Mouse (Mus musculus) stomach, embryonic 16.5 days (tissue): ENCODE measurements around the gene Dhrs4. TPM values are rescaled to one million over a fixed set of nuclear protein-coding genes. Genes with fewer than 3 reads are reported as not detected.

ENCODE experiments used
- ATAC-seq: fragments of 200-750 bp; cut with Nextera tagmentation; 2 replicates; pipeline ENCODE4 v1.8.0; 2017; ENCODE audit warnings: moderate number of reproducible peaks, moderate TSS enrichment; ENCODE audit not compliant: insufficient read depth, low FRiP score
- H3K27ac ChIP-seq: fragments of 300-500 bp; sonication (generic); 2 replicates; pipeline ENCODE4 v1.5.1; 2014; ENCODE audit warnings: low read length
- H3K27me3 ChIP-seq: fragments of 300-500 bp; sonication (generic); 2 replicates; pipeline ENCODE4 v1.6.1; 2014; ENCODE audit warnings: low read length, control low read depth, mixed read lengths; ENCODE audit not compliant: control insufficient read depth, insufficient read depth
- H3K36me3 ChIP-seq: fragments of 300-500 bp; sonication (generic); 2 replicates; pipeline ENCODE4 v1.6.1; 2014; ENCODE audit warnings: low read length; ENCODE audit not compliant: control insufficient read depth, insufficient read depth
- H3K4me1 ChIP-seq: fragments of 300-500 bp; sonication (generic); 2 replicates; pipeline ENCODE4 v1.6.1; 2014; ENCODE audit warnings: low read length, control low read depth, mixed read lengths; ENCODE audit not compliant: control insufficient read depth, insufficient read depth
- H3K4me2 ChIP-seq: fragments of 300-500 bp; sonication (generic); 2 replicates; pipeline ENCODE4 v1.6.1; 2014; ENCODE audit warnings: low read depth, low read length, mixed read lengths
- H3K4me3 ChIP-seq: fragments of 300-500 bp; sonication (generic); replicated peaks from 2 replicates; pipeline ENCODE4 v1.5.1; 2014; ENCODE audit warnings: mild to moderate bottlenecking, low read length
- H3K9ac ChIP-seq: fragments of 300-500 bp; sonication (generic); 2 replicates; pipeline ENCODE4 v1.6.1; 2014; ENCODE audit warnings: low read length
- H3K9me3 ChIP-seq: fragments of 300-500 bp; sonication (generic); replicated peaks from 2 replicates; pipeline ENCODE4 v1.6.1; 2016; ENCODE audit warnings: low read length, control low read depth; ENCODE audit not compliant: control insufficient read depth
- WGBS: fragments of 180-500 bp; shearing (Covaris S2); extraction: QIAGEN DNeasy Blood & Tissue Kit; methylation state at CpG from one replicate; pipeline ENCODE4 v1.1.7; 2014; 5-methylcytosine and 5-hydroxymethylcytosine counted together
- polyA plus RNA-seq: library from polyadenylated mRNA; unstranded; fragments of >200 nt; fragmentation: Nextera tagmentation; extraction: Ambion mirVana; gene quantifications from 2 replicates; pipeline ENCODE4 v1.2.1, GENCODE M21; 2015

The Dhrs4 gene
- polyA plus RNA-seq, 1 experiment from 2014 or later = 108 TPM

DNA sequence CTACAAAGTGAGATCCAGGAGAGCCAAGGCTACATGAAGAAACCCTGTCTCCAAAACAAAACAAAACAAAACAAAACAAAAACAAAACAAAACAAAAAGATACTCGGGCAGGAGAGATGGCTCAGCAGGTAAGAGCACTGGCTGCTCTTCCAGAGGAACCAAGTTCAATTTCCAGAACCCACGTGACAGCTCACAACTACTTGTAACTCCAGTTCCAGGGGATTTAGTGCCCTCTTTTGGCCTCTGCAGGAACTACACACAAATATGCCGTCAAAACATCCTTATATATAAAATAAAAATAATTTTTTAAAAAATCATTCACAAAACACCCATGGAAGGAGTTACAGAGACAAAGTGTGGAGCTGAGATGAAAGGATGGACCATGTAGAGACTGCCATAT, 49.4 kb downstream of the Dhrs4 start:
- ATAC-seq = no peak
- no peaks in the 10 kb centered on the region for H3K36me3 ChIP-seq
- no peak overlapping the region for H3K9ac ChIP-seq
- no peak overlapping the region for H3K4me3 ChIP-seq
- no peaks in the 10 kb centered on the region for H3K9me3 ChIP-seq
- H3K27ac ChIP-seq = no peak overlapping the region
- H3K4me2 ChIP-seq = no peak overlapping the region
- no peaks in the 10 kb centered on the region for H3K27me3 ChIP-seq
- 22% methylated on average over 3 of the region's 3 CpGs for WGBS
- H3K4me1 ChIP-seq = no peaks in the 10 kb centered on the region

- Histone ChIP-seq H3K36me3 (no peaks in the 10 kb centered on the region), H3K9me3 (no peaks in the 10 kb centered on the region), H3K4me3 (no peak overlapping the region), H3K4me2 (no peak overlapping the region), H3K27me3 (no peaks in the 10 kb centered on the region), H3K4me1 (peaks cover 9% of the 10 kb centered on the region), H3K27ac (no peak overlapping the region), H3K9ac (no peak overlapping the region)
- no peak for ATAC-seq
- WGBS = 41% methylated on average over 6 of the region's 6 CpGs
Measured at GRCm38 (mm10) chr14:55536116-55536745, 57.7 kb downstream of the Dhrs4 start.

Other genes starting within 250 kb of the Dhrs4 start
- gene Carmil3, start 11.9 kb downstream of the Dhrs4 start, polyA plus RNA-seq = 1.8 and 1.9 TPM in 2 replicates
- gene Cpne6, start 31.7 kb downstream of the Dhrs4 start, polyA plus RNA-seq = 0.25 and 0.31 TPM in 2 replicates
- gene Nrl, start 46.2 kb downstream of the Dhrs4 start, polyA plus RNA-seq = not detected in 2 replicates
- 50.1 and 54.5 TPM in 2 replicates for gene Pck2, start 61.5 kb downstream of the Dhrs4 start, polyA plus RNA-seq
- gene Dcaf11, start 81.2 kb downstream of the Dhrs4 start, polyA plus RNA-seq = 76.7 and 77.6 TPM in 2 replicates
- 0.89 and 1.2 TPM in 2 replicates for gene A730061H03Rik, start 81.6 kb downstream of the Dhrs4 start, polyA plus RNA-seq
- 0.64 and 8.1 TPM in 2 replicates for gene Fitm1, start 96.9 kb downstream of the Dhrs4 start, polyA plus RNA-seq
- 149 and 162 TPM in 2 replicates for gene Psme1, start 99.4 kb downstream of the Dhrs4 start, polyA plus RNA-seq
- 11.4 and 11.5 TPM in 2 replicates for gene Emc9, start 106.5 kb downstream of the Dhrs4 start, polyA plus RNA-seq
- gene Psme2, start 112.4 kb downstream of the Dhrs4 start, polyA plus RNA-seq = 203 and 283 TPM in 2 replicates
- 18.1 and 19.1 TPM in 2 replicates for gene Rnf31, start 113.0 kb downstream of the Dhrs4 start, polyA plus RNA-seq
- 10.7 and 12.4 TPM in 2 replicates for gene Irf9, start 124.8 kb downstream of the Dhrs4 start, polyA plus RNA-seq
- gene Rec8, start 139.3 kb downstream of the Dhrs4 start, polyA plus RNA-seq = 10.9 and 13.8 TPM in 2 replicates
- 86.3 and 114 TPM in 2 replicates for gene Ipo4, start 157.2 kb downstream of the Dhrs4 start, polyA plus RNA-seq
- 2.0 and 2.5 TPM in 2 replicates for gene Gm49378, start 159.1 kb downstream of the Dhrs4 start, polyA plus RNA-seq
- gene Tm9sf1, start 165.0 kb downstream of the Dhrs4 start, polyA plus RNA-seq = 116 and 123 TPM in 2 replicates
- 0.50 and 1.1 TPM in 2 replicates for gene Tssk4, start 171.4 kb downstream of the Dhrs4 start, polyA plus RNA-seq
- gene Mdp1, start 181.8 kb downstream of the Dhrs4 start, polyA plus RNA-seq = 54.4 and 55.8 TPM in 2 replicates
- 58.0 and 63.4 TPM in 2 replicates for gene Gmpr2, start 193.2 kb downstream of the Dhrs4 start, polyA plus RNA-seq
- 462 and 484 TPM in 2 replicates for gene Nedd8, start 193.4 kb downstream of the Dhrs4 start, polyA plus RNA-seq
- 34.4 and 36.3 TPM in 2 replicates for gene Tinf2, start 203.1 kb downstream of the Dhrs4 start, polyA plus RNA-seq
- gene Tgm1, start 235.2 kb downstream of the Dhrs4 start, polyA plus RNA-seq = 53.1 and 72.9 TPM in 2 replicates
- gene Rabggta, start 243.5 kb downstream of the Dhrs4 start, polyA plus RNA-seq = 36.3 and 37.1 TPM in 2 replicates